Mouse (Mus musculus): Measurements from ENCODE around the gene Gria1. TPM values are rescaled to one million over a fixed set of nuclear protein-coding genes. Genes with fewer than 3 reads are reported as not detected.

Gene Gria1
- total RNA-seq, 2 experiments from 2014 or later, result 218 to 241 TPM

- DNase-seq (ENCODE audit: low spot score in 2 of 2), result no peak
Measured at GRCm38 (mm10) chr11:57051666-57052562, 40.7 kb downstream of the Gria1 start.

DNA sequence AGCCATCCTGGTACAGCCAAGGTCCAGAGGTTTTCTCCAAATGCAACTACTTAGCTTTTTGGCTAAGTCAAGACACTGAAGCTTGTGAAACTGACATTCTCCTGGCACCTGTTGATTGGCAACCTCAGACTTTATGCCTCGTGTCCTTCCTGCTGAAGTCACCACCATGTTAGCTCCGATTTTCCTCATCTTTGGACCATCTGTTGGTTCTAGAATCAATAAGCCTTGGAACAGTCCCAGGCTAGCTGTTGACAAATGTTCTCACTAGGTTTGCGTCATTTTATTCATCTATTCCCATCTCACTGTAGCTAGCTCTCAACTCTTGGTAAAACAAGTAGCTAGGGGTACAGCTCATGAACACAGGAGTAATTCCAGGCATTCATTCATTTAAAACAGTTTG, 51.3 kb downstream of the Gria1 start:
- no peak for DNase-seq (ENCODE audit: low spot score in 2 of 2)

DNA sequence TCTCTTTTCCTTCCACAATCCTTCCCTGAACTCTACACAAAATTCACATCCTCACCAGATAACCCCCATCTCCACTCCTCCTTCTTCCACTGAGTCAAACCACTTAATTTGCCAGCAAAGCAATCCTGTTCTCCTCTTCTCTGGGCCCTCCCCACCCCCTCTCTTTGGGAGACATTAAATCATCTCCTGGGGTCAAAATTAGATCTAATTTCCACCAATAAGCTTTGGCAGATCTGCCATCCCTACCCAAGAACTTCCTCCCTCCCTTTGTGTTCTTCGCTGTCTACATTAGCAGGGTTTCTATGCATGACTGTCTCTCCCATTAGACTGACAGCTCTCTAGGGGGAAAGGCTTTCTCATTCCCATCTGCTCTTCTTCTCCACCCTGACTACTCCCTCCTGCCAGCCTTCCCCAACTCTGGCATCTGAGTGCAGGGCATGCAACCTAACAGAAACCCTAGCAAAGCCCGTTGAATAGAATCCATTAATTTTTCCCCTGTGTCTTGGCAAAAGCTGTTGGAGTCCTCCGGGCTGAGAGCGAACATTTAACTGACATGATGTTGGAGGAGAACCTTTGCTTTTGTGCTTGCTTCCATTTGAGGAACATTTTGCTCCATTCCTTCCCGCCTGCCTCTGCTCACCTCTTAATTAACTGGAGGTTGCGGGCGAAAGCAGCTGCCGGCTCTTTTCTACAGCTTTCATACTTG, 59.2 kb downstream of the Gria1 start:
- no peak for DNase-seq (ENCODE audit: low spot score in 2 of 2)

GRCm38 (mm10) chr11:57072171-57072570, 61.0 kb downstream of the Gria1 start:
- DNase-seq (ENCODE audit: low spot score in 2 of 2), result no peak

DNA sequence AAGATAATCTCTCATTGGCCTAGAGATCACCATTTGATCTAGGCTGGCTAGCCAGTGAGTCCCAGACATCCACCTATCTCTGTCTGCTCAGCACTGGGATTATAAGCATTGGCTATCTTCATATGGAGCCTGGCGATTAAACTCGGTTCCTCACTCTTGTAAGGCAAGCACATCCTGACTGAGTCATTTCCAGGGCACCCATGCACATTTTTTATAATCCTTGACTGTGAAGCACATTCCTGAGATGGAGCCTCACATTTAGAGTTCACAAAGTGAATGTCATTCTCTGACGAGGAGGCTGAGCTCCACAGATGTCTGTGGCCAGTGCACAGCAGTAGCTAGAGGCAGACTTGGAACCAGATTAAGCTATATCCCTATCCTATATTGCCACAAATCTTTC, 68.2 kb downstream of the Gria1 start:
- no peak for DNase-seq (ENCODE audit: low spot score in 2 of 2)

GRCm38 (mm10) chr11:57089527-57089926, 78.3 kb downstream of the Gria1 start:
- DNase-seq (ENCODE audit: low spot score in 2 of 2), result no peak

- DNase-seq (ENCODE audit: low spot score in 2 of 2), result no peak
Measured at GRCm38 (mm10) chr11:57090705-57091104, 79.5 kb downstream of the Gria1 start.

GRCm38 (mm10) chr11:57091276-57091914, 80.2 kb downstream of the Gria1 start:
- DNase-seq (ENCODE audit: low spot score in 2 of 2), result no peak

DNA sequence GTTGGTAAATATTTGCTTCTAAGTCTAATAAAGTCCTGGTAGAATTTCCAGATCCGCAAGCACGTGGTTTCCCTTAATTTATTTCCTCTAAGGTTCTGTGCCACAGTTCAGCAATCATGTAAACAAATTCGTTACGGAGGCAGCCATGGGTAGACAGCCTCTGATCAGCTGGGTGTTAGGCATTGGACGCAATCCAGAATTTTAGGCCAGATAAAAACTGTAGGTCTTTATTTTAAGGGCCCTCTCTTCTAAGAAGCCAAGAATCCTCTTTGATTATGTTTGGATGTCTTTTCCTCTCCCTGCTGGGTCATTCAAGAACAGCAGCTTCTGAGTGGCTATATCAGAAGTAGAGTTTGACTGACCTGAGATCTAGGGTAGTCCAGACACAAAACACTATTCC, 89.3 kb downstream of the Gria1 start:
- DNase-seq (ENCODE audit: low spot score in 2 of 2), result no peak

- DNase-seq (ENCODE audit: low spot score in 2 of 2), result no peak
Measured at GRCm38 (mm10) chr11:57103751-57104254, 92.6 kb downstream of the Gria1 start.

DNA sequence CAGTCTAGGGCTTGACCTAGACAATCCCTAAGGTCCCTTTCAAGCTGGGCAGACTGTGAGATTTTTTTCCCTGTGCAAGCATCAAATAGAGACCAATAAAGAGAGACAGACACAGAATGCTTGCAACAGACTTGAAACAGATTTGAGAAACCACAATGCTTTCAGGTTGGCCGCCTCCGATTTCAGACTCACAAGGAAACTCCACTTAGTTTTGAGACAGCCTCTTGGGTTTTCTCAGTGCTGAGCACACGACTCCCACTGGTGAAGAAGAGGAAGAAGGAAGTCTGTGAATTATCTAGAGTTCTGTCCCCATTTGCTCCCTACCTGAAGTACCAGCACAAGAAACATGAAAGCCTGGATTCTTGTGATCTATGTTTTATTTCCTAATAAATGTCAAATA, 94.5 kb downstream of the Gria1 start:
- no peak for DNase-seq (ENCODE audit: low spot score in 2 of 2)

DNA sequence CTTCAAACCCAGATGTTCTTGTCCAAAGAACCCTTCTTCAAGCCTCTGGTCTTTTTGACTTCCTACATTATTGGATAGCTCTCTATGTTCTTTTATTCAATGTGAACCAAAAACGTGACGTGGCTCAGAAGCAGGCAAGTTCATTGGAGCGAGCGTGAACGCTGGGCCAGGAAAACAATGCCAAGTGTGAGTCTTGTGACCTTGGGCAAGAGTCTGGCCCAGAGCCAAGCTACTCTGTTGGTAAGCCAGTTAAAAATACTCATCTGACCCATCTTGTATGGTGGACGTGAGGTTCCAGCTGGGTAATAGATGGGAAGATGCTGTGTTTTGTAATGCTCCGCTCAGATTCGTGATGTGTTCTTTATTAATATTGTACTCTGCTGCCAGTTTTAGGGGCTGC, 101.2 kb downstream of the Gria1 start:
- no peak for DNase-seq (ENCODE audit: low spot score in 2 of 2)

DNA sequence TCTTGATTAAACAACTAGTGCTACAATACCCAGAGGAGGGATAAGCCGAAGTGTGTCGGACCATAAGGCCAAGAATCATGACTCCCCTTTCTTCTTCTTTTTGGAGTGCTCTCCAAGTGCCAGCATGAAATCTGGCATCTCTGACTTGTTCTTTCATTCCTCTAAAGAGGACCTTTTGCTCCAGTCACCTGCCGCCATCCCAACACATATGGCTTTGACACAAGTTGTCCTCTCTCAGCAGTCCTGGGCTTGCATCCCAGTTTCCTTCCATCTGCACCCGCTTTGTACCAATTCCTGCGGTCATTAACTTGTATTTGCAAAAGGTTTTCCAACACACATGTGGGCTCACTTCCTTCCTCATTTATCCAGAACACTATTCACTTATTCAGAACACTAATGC, 103.2 kb downstream of the Gria1 start:
- no peak for DNase-seq (ENCODE audit: low spot score in 2 of 2)

DNA sequence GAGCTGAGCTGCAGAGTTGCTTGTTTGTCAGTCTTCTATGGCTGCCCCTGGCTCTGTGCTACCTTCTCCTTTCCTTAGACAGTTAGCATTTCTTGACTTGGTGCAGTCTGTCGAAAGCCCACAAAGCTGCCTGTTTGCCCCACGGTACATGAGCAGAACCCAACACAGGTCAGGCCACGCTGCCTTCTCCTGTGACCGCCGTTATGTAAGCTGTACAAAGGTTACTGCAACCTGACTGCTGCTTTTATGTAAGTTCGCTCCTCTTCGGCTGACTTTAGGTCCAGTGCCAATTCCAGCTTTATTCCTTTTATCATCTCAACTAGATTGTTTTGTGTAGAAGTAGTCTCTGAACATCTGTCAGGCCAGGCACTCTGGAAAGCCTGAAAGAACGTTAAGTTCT, 115.9 kb downstream of the Gria1 start:
- DNase-seq (ENCODE audit: low spot score in 2 of 2), result no peak

GRCm38 (mm10) chr11:57140162-57140780, 129.1 kb downstream of the Gria1 start:
- peak; percentile 19 to 48 for DNase-seq (ENCODE audit: low spot score in 2 of 2)

GRCm38 (mm10) chr11:57143681-57144080, 132.5 kb downstream of the Gria1 start:
- DNase-seq (ENCODE audit: low spot score in 2 of 2), result no peak

DNA sequence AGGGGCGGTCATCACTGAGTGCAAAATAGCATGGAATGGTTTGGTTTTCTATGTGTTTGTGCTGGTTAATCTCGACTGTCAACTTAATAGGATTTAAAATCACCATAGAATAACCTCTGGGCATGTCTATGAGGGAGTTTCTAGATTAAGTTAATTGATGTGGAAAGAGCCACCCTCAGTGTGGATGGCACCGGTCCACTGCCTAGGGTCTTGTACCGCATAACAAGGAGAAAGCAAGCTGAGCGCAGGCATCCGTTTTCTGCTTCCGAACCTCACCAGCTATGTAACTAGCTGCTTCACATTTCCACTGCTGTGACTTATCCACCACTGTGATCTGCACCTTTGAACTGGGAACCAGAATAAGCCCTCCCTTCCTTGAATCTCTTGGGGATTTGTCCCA, 134.0 kb downstream of the Gria1 start:
- DNase-seq (ENCODE audit: low spot score in 2 of 2), result no peak

DNA sequence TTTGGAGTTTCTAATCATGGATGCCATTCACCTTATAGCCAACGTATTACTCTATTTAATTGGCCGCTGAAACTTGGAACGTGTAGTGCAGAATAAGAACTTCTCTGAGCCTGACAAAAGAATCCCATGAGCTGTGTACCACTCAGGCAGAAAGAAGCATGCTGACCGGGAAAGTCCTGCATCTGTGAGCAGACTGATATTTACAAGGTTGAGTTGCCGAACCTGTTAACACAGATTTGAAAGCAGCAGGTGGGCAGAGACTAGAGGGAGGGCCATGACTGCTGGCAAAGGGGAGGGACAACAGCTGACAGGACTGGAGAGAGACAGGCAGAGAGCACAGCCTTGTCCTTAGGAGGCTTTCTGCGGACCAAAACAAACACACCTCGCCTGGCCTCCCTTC, 134.5 kb downstream of the Gria1 start:
- no peak for DNase-seq (ENCODE audit: low spot score in 2 of 2)

- no peak for DNase-seq (ENCODE audit: low spot score in 2 of 2)
Measured at GRCm38 (mm10) chr11:57151674-57152073, 140.5 kb downstream of the Gria1 start.

- peak in 1 of 2 experiments; percentile 27 for DNase-seq (ENCODE audit: low spot score in 2 of 2)
Measured at GRCm38 (mm10) chr11:57154998-57155397, 143.8 kb downstream of the Gria1 start.

GRCm38 (mm10) chr11:57159412-57159811, 148.2 kb downstream of the Gria1 start:
- no peak for DNase-seq (ENCODE audit: low spot score in 2 of 2)
